Mouse (Mus musculus) stomach, postnatal 0 days (tissue): ENCODE measurements around the gene Akt1.

Experiments used
- CTCF ChIP-seq: IDR thresholded peaks from 2 replicates; pipeline ENCODE4 v1.5.1; 2016; ENCODE audit warnings: antibody characterized with exemption, low read depth, mild to moderate bottlenecking, moderate library complexity
- EP300 ChIP-seq: optimal IDR thresholded peaks from 2 replicates; pipeline ENCODE3; 2016; ENCODE audit warnings: antibody characterized with exemption

DNA sequence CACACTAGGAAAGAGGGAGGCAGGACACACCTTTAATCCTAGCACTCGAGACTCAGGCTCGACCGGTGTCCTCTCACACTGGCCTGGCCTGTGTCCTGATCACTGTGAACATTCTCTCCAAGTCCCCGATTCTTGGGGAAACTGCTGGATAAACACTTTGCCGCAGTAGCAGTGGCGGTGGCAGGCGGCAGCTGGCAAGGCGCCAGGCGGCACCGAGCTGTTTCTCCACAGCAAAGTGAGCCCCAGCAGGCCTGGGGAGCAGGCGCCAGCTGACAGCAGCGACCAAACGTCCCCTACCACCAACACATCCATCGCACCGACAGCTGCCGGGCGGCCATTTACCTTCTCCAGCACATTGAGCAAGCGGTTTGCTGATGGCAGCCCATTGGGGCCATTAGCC, 9.2 kb downstream of the Akt1 start:
- TF ChIP-seq EP300, result no peak
- TF ChIP-seq CTCF, result no peak
